Mouse (Mus musculus) Patski (cell line): ENCODE data around the gene Lrwd1. TPM values are rescaled to one million over a fixed set of nuclear protein-coding genes. Genes with fewer than 3 reads are reported as not detected.

ENCODE experiments used
- ATAC-seq: fragments of 100-300 bp; one replicate; pipeline ENCODE4 v1.8.0; 2021
- CTCF ChIA-PET: fragments of 350-600 bp; sonication (Branson Sonifier 250); formaldehyde crosslinking; loops from one replicate; lab custom pipeline; 2022; ENCODE audit warnings: inconsistent platforms; lab: Charles Lee
- POLR2A ChIA-PET: fragments of 350-600 bp; sonication (Branson Sonifier 250); formaldehyde crosslinking; loops from one replicate; lab custom pipeline; 2022; ENCODE audit warnings: antibody characterized with exemption, inconsistent platforms; lab: Charles Lee
- DNase-seq: peaks from one replicate; pipeline ENCODE4 v3.0.0-alpha.2; 2011; ENCODE audit warnings: low read depth, low spot score
- H3K27me3 ChIP-seq: fragments of 371-371 bp; one replicate; pipeline ENCODE4 v1.5.1; 2021
- CTCF ChIP-seq: fragments of 100-300 bp; IDR thresholded peaks from one replicate; pipeline ENCODE4 v1.5.1; 2021
- in situ Hi-C: fragments of 300-500 bp; cut with MboI; formaldehyde crosslinking; loops from 3 replicates; pipeline ENCODE4 v1.11.1; 2018; ENCODE audit warnings: low pct_unique_long_range_greater_than_20kb, mixed read lengths
- polyA plus RNA-seq: library from polyadenylated mRNA; unstranded; gene quantifications from one replicate; pipeline ENCODE4 v1.2.3, GENCODE M21; 2021

Gene Lrwd1
- 37.3 TPM for polyA plus RNA-seq

DNA sequence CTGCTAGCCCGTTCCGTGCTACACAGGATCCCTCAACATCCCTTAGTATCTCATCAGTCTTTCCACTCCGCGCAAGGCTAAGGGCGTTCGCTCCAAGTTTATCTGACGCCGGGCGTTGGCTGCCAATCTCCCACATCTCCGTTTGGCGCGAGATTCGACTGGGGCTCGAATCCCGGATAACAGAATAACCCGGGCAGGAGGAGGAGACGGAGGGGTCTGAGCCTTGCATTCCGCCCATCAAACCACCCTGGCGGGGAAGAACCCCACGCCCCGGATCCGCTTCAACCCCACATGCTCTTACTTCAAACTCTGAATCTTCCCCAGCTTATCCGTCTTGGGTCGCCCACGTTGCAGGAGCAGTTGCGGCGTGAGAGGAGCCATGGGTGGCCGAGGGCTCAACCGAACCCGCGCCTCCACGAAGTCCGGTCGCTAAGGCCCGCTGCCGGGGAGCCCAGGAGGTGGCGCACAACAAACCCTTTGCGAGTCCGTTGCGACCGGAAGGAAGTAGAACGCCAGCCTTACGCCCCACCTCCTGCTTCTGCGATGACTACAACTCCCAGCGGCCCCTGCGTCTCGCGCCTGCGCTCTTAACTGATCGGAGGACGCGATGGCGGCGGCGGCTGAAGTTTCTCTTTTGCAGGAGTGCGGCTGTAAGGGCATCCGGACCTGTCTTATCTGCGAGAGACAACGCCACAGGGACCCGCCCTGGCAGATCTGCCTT, at the start of gene Lrwd1, which contains the start of gene Alkbh4:
Gene Lrwd1 (minus strand): TSS at position 504 of the 721 bp plus-strand sequence.
Gene Alkbh4 (plus strand): TSS at position 576 of the 721 bp plus-strand sequence.
- CTCF ChIA-PET = interaction anchor here (0.7 to 1.3 kb wide), 2 partner anchors 52 to 57 kb away, joined by 3 read pairs; no protein-coding TSS in a partner anchor
- no peaks in the 10 kb centered on the region for H3K27me3 ChIP-seq
- in situ Hi-C loops = loop anchor here (5.0 kb wide), 1 partner anchor 52 kb away; no protein-coding TSS in a partner anchor
- ATAC-seq (peak; percentile 83), DNase-seq (peak; percentile 83)
- no peak for TF ChIP-seq CTCF
- POLR2A ChIA-PET = interaction anchor here (0.7 to 1.4 kb wide), 3 partner anchors 10 to 53 kb away, joined by 3 read pairs; no protein-coding TSS in a partner anchor

DNA sequence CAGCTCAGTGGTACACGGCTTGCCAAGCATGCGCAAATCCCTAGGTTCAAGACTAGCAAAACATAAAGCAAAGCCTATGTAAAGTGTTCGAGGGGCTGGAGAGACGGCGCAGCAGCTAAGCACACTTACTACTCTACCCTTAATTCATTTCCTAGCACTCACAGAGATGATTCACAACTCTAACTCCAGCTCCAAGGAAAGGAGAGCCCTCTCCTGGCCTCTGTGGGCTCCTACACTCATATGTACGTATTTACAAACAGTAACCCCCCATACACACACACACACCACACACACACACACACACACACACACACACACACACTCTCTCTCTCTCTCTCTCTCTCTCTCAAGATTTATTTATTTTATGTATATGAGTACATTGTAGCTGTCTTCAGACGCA, 47.9 kb upstream of the Lrwd1 start:
- ATAC-seq (no peak), DNase-seq (no peak)
- TF ChIP-seq CTCF = no peak
- ChIA-PET POLR2A (interaction anchor here (0.7 kb wide), 1 partner anchor 15 kb away, joined by 5 read pairs; the partner anchor contains the start of gene Prkrip1), CTCF (interaction anchor here (1.0 to 1.6 kb wide), 5 partner anchors 10 to 69 kb away, joined by 3 to 7 read pairs (median 3); no protein-coding TSS in a partner anchor)
- in situ Hi-C loops = no loop called here
- H3K27me3 ChIP-seq = no peaks in the 10 kb centered on the region

DNA sequence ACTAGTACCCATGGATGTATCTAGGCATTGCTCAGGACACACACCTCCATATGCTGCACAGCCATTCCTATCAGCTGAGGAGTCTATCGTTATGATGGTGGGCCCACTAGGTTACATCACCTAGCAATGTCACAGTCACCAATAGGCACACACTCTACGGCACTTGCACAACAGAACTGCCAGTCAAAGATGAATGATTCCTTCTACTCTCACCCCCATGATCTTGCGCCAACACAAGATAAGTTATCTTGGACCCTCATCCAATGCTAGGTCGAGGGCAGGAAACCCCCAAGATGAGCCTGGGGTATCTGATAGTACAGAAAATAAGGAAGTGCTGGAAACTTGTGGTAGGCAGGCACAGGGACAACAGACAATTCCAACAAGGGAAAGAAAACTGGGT, 47.0 kb upstream of the Lrwd1 start:
- ATAC-seq (no peak), DNase-seq (no peak)
- ChIA-PET POLR2A (interaction anchor here (0.6 kb wide), 1 partner anchor 13 kb away, joined by 3 read pairs; the partner anchor contains the start of gene Orai2), CTCF (interaction anchor here (1.3 kb wide), 1 partner anchor 9 kb away, joined by 4 read pairs; no protein-coding TSS in a partner anchor)
- in situ Hi-C loops = no loop called here
- TF ChIP-seq CTCF = no peak
- H3K27me3 ChIP-seq = no peaks in the 10 kb centered on the region

DNA sequence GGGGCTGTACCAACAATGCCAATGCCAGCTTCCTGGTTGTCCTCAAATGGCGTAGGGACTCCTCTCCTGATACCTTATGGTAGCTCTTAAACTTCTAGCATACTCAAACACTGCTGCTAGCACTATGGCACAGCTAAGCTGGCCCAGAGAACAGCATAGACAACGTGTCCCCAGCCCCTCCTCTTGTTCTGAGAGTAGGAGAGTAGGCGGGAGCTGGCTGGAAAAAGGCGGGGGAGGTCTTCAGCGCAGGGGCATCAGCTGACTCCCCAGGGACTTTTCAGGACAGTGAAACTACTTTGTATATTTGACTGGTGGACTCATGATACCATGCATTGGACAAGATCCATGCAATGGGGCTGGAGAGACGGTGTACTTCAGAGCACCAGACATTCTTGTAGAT, 46.2 kb upstream of the Lrwd1 start:
- H3K27me3 ChIP-seq = no peaks in the 10 kb centered on the region
- in situ Hi-C loops = no loop called here
- ATAC-seq (no peak), DNase-seq (no peak)
- no peak for TF ChIP-seq CTCF
- POLR2A ChIA-PET = interaction anchor here (0.5 to 0.6 kb wide), 2 partner anchors 12 to 1103 kb away, joined by 3 to 6 read pairs; partner anchors contain the start of gene Orai2
- CTCF ChIA-PET = no interaction called here

DNA sequence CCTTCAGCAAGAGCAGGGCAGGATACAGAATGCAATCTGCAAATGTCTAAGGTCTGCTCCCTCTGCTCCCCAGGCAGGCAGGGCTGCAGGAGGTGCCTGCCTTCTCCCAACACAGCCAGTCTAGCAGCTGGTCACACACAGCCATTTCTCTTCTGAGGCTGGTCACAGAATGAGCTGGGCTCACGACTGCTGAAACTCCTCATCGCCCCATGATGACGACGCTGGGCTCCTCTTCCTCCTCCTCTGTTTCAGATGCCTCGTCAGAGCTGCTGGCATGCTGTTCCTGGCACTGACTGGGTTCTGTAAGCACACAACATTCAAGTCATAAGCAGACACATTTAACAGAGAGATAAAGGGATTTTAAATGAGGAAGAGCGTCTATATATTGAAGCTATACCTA, 45.3 kb upstream of the Lrwd1 start:
- H3K27me3 ChIP-seq = no peaks in the 10 kb centered on the region
- DNase-seq (no peak), ATAC-seq (no peak)
- in situ Hi-C loops = no loop called here
- no peak for TF ChIP-seq CTCF
- POLR2A ChIA-PET = interaction anchor here (1.5 kb wide), 1 partner anchor 11 kb away, joined by 3 read pairs; the partner anchor contains the start of gene Orai2
- CTCF ChIA-PET = interaction anchor here (1.0 kb wide), 1 partner anchor 9 kb away, joined by 4 read pairs; no protein-coding TSS in a partner anchor

DNA sequence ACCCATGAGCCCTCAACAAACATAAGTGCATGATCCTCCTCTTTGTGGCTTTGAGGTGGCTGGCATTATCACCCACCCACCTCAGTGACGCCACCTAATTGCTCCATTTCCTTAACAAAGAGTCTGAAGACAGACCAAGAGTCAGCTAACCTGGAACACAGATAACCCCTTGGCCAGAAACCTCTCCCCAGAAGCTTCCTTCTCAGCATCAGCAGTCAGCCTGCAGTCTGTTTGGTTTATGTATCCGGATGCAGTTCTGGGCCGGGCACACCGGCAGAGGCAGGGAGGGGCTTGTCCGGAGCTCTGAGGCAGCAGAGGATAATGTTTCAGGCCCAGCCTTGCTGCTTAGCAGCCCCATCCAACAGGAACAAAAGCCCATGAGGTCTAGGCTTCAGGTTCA, 43.7 kb upstream of the Lrwd1 start:
- ATAC-seq (no peak), DNase-seq (no peak)
- in situ Hi-C loops = no loop called here

DNA sequence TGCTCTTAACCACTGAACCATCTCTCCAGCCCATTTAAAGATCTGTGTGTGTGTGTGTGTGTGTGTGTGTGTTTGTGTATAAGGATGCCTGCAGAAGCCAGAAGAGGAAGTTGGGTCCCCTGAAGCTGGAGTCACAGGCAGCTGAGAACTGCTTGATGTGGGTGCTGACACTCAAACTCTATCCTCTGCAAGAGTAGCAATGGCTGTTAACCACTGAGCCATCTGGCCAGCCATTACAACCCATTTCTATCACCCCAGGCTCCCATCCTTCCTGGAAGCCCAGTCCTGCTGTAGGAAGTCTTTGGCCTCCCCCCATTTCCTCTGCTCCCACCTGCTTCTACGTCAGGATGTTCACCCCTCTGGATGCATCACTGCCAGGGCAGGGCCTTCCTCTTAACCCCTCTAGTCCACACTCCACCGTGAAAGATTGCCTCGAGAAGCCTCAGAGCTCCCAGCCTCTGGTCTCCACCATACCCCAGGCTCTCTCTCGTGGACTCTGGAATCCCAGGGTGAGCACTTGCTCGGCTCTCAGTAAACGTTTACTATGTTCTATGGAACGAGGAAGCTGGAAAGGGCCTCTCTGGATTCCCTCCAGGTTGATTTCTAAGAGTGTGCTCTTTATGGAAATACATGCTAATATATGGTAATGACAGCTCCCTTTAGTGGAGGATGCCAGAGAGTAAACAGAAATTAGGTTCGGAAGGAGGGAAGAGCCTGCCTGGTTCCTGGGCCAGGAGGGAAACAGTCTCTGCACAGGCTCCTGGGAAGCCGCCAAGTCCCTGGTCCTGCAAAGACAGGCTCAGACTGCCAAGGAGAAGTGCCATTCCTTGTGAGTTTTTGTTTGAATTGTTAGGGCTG, 38.0 kb upstream of the Lrwd1 start:
- POLR2A ChIA-PET = no interaction called here
- no peak for TF ChIP-seq CTCF
- CTCF ChIA-PET = interaction anchor here (1.1 to 8.3 kb wide), 2 partner anchors 10 to 13 kb away, joined by 4 to 34 read pairs; no protein-coding TSS in a partner anchor
- in situ Hi-C loops = no loop called here
- no peaks in the 10 kb centered on the region for H3K27me3 ChIP-seq
- ATAC-seq (no peak), DNase-seq (no peak)

More for the DNA sequence above, 43.7 kb upstream of the Lrwd1 start:
- ChIA-PET CTCF (no interaction called here), POLR2A (interaction anchor here (0.9 to 1.5 kb wide), 2 partner anchors 9 to 13 kb away, joined by 3 read pairs; partner anchors contain the start of gene Orai2)
- H3K27me3 ChIP-seq = no peaks in the 10 kb centered on the region
- no peak for TF ChIP-seq CTCF

DNA sequence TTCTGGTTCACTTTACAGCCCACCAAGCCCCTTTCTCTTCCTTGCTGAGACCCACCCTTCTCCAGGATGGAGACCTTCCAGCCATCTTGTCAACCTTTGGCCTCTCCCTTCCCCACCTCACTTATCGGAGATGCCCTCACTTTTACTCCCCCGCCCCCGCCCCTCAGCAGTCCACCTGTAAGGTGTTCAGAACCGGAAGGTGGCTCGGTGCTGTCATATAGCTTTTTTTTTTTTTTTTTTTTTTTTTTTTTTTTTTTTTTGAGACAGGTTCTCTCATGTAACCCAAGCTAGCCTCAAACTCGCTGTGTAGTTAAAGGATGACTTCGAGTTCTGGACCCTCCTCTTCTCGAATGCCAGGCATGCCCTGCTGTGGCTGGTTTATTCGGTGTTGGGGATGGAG, 37.1 kb upstream of the Lrwd1 start:
- no peak for TF ChIP-seq CTCF
- ATAC-seq (no peak), DNase-seq (no peak)
- POLR2A ChIA-PET = interaction anchor here (0.6 kb wide), 1 partner anchor 42 kb away, joined by 3 read pairs; no protein-coding TSS in a partner anchor
- in situ Hi-C loops = no loop called here
- no peaks in the 10 kb centered on the region for H3K27me3 ChIP-seq
- CTCF ChIA-PET = interaction anchor here (8.3 kb wide), 1 partner anchor 14 kb away, joined by 34 read pairs; no protein-coding TSS in a partner anchor

DNA sequence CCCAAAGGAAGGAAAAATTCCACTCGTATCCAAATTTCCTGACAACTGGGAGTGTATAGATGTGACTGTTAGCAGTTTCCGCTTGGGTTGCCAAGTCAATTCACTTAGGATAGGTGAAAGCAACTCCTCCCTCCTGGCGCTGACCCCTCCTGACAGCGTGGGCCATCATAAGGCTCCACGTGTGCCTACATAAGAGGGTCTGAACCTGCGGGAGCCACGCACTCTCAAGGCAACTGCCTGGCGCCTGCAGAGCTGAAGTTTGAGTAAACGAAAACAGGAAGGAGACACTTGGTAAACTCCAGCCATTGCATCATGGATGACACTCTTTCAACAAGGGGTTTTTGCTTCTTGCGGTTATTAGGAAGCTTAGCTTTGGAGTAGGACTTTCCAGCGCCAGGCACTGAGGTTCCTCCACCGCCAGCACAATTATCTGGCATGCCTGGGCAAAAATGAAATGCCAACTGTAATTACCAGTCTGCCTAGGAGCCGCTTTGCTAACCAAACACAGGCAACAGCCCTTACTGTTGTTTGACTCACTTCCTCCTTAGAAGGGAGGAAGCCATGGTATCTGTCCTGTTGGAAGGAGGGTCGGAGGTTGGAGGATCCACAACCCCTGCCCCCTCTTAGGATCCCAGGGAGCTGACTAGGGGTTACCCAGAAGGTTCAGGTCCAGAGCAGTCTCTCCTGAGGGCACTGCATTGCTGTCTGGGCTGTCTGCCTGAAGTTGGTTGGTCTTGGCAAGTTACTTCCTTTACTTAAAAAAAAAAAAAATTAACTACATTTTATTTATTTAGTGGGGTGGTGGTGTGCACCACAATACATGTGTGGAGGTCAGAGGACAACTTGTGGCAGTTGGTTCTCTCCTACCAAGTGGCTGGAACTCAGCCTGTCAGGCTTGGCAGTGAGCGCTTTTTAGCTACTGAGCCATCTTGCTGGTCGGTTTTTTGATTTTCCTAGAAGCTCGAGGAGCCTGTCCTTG, 35.8 kb upstream of the Lrwd1 start:
- POLR2A ChIA-PET = no interaction called here
- peak; percentile 32 for ATAC-seq
- peak; percentile 78 for DNase-seq
- no peaks in the 10 kb centered on the region for H3K27me3 ChIP-seq
- TF ChIP-seq CTCF = no peak
- in situ Hi-C loops = no loop called here
- CTCF ChIA-PET = interaction anchor here (1.2 to 8.3 kb wide), 4 partner anchors 9 to 38 kb away, joined by 3 to 34 read pairs (median 4); no protein-coding TSS in a partner anchor
